Mouse (Mus musculus): ENCODE results near the gene Bmf.

The Bmf gene

GRCm38 (mm10) chr2:118480886-118481285, 68.6 kb downstream of the Bmf start:
- DNase-seq (ENCODE audit: extremely low spot score) = no peak

DNA sequence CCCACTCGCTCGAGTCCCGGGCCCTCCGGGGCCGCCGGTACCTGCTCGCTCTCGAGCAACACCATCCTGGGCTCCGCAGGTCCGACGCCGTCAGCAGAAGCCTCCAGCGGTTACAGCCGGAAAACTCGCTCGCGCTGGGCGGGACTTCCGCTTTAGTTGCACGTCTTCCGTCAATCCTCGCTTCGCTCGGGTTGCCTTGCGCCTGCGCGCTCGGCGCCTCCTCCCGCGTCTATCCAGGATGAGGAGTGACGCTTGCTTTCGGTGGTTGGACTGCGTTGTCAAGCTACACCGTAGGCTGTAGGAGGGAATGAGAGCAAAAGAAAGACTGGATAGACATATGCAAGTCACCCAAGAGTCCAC, 70.0 kb downstream of the Bmf start, which contains the start of gene Srp14:
Gene Srp14, minus strand, starts transcription at position 162 of the 360 bp plus-strand sequence.
- DNase-seq (ENCODE audit: extremely low spot score) = peak; percentile 88

DNA sequence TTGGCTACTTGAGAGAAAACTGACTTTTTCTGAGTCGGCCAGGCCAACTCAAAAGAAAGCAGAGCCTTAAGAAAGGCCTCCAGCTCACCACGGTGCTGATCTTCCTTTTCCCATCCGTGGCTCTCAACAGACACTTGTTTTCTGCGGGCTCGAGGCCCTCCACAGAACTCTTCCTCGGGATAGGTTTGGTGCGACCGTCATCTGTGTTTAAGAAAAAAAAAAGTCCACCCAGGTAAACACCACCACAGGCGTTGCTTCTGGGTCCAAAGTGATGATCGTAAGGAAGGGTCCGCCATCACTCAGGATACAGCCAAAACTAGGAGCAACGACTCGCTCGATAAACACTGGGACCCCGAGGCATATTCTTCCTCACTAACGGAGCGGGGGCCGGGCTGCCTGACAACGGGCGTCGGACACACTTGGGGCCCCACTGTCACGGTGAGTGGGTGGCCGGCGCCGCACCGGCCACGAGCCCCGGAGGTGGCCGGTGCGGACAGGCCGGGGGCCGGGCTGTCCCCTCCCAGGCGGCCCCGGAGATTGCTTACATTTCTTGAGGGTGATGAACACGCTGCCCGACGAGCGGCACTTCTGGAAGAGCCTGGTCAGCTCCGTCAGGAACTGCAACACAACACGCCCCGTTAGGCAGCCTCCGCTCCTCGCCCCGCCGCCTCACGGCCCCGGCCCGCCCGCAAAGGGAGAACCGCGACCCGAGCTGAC, 70.5 kb downstream of the Bmf start:
- no peak for DNase-seq (ENCODE audit: extremely low spot score)
